Mouse (Mus musculus): Measurements from ENCODE around the gene Ppil6. TPM values are rescaled to one million over a fixed set of nuclear protein-coding genes. Genes with fewer than 3 reads are reported as not detected.

The Ppil6 gene
- 2.5 TPM for polyA plus RNA-seq (2014; fragmentation: Illumina TruSeq; extraction: RNeasy Lipid Tissue Mini Kit (QIAGEN cat#74804); ENCODE audit: low replicate concordance)

DNA sequence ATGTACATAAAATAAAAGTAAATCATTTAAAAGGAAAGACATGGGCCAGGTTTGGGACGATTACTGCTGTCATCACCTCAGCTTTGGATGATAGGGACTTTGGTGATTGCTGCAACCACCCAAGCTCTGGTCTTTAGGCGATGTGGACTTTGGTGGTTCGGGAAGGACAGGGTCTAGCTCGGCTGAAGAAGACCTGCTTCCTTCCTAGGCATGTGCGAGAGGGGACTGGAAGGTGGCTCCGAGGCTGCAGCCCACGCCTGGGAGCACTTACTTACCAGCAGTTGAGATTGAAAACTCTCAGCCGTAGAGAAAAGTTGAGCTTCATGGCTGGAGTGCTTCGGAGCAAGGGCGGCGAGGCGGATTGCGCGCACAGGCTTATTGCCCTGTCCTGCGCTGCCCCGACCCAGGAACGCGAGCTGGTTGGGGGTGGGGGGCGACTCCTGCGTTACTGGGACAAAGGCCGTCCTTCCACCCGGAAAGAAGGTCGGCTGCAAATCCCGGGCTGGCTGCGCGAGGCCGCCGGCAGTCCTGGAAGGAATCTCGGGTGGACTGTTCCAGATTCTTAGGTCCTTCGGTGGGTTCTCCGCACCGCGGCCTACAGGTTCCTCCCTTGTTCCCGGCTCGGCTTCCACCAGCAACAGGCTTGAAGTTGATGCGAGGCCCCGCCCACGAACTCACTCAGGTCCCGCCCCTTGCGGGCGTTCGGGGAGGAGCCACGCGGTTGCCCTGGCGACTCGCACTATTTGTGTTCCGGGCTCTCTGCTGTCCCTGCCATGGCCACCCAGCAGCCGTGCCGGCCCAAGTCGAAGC, at the start of gene Ppil6, which contains the start of gene Smpd2:
TSS of gene Ppil6 (plus strand) at position 732 of the 810 bp plus-strand sequence.
TSS of gene Smpd2 (minus strand) at position 662 of the 810 bp plus-strand sequence.

DNA sequence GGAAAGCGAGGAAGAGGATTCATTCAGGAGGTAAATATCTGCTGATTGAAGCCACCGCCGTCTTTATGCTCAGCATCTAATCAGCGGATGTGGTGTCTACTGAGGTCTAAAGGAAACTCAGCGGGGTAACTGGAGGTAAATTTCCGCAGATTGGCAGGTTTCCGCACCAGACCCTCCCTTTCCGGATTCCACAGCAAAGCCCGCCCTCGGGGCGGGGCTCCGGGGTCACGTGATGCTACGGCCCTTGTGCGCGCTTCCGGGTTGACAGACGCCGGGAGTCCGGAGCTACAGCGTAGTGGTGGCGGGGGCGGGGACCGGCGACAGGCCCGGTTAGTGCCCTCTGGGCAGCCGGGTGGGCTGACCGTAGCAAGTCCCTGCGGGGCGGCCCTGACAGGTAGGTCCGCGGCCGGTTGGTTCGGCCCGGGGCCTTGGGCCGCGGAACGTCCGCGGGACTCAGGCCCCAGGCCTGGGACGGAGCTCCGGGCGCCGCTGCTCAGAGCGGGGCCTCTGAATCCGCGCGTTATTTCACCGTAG, 40.0 kb upstream of the Ppil6 start, which contains the start of gene Zbtb24:
TSS of gene Zbtb24 (plus strand) at position 247 of the 534 bp plus-strand sequence.

DNA sequence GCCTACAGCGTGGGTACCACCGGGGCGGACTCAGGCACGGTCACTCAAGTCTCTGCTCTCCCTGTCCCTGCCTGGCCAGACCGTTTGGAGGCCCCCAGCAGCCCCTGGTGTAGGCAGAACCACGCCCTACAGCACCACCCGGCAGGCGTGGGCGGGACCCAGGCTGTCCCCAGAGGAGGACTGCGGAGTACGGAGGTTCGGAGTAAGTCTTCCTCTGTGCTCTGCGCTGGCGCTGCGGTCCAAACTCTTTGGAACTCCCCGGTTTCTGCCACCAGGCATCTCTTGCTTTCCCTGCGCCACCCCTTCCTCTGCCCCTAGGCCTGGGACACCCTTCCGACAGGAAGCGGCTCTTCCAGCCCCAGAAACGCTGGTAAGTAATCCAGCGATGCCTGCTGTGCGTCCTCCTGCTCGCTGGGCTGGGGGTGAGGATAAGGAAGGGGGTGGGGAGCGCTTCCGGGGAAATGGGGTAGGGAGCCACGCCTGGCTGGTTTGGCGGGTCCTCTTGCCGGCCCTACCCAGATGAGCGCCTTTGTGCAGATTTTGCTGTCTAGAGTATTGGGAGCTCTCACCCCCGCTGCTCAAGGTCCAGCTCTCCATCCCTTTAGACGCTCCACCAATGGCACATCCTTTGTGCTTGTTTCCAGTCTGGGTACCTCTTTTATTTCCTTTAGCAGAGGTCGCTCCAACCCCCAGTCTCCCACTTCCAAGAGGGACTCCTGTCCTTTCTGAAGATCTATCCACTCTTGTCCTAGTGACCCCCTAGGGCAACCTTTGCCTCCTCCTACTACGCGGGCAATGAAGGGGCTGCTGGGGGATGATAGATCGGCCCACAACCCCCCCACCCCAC, 13.8 kb upstream of the Ppil6 start, which contains the start of gene Mical1:
TSS of gene Mical1 (plus strand) at position 144 of the 847 bp plus-strand sequence.

DNA sequence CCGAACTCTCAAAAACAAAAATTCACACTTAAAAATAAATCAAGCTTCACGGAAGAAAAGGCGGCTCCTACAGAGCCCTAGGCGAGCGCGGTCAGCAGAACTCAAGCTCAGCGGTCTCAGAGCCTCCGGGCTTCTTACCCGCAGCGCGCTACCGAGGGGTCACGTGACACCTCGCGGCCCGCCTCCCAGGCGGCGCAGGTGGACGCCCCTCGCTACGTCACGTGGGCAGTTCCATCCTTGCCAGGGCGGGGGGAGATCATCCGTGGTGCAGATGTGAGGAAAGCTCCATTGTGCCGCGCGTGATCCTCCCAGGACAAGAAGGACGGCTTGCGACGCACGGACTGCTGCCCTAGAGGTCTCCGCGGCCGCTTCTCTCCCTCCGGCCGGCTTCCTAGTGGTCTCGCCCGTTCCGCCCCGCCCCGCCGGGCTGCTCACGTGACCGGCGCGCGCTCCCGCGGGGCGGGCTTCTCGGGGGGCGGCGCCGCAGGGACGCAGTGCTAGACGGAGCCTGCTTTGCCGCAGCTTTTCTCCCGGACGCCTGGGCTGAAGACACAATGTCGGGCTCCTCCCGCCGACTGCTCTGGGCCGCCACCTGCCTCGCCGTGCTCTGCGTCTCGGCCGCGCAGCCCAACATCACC, 28.9 kb downstream of the Ppil6 start, which contains the start of gene Cd164:
TSS of gene Cd164 (plus strand) at position 434 of the 638 bp plus-strand sequence.

Other genes starting within 250 kb of the Ppil6 start
- 13.9 TPM for gene Fig4, start 187.2 kb upstream of the Ppil6 start, polyA plus RNA-seq (2014; fragmentation: Illumina TruSeq; extraction: RNeasy Lipid Tissue Mini Kit (QIAGEN cat#74804); ENCODE audit: low replicate concordance)
- 0.04 TPM for gene Ak9, start 186.5 kb upstream of the Ppil6 start, polyA plus RNA-seq (2014; fragmentation: Illumina TruSeq; extraction: RNeasy Lipid Tissue Mini Kit (QIAGEN cat#74804); ENCODE audit: low replicate concordance)
- 11.7 TPM for gene Zbtb24, start 40.1 kb upstream of the Ppil6 start, polyA plus RNA-seq (2014; fragmentation: Illumina TruSeq; extraction: RNeasy Lipid Tissue Mini Kit (QIAGEN cat#74804); ENCODE audit: low replicate concordance)
- 10.6 TPM for gene Mical1, start 14.1 kb upstream of the Ppil6 start, polyA plus RNA-seq (2014; fragmentation: Illumina TruSeq; extraction: RNeasy Lipid Tissue Mini Kit (QIAGEN cat#74804); ENCODE audit: low replicate concordance)
- gene Smpd2, start 70 bp upstream of the Ppil6 start, polyA plus RNA-seq (2014; fragmentation: Illumina TruSeq; extraction: RNeasy Lipid Tissue Mini Kit (QIAGEN cat#74804); ENCODE audit: low replicate concordance): 2.6 TPM
- 606 TPM for gene Cd164, start 29.0 kb downstream of the Ppil6 start, polyA plus RNA-seq (2014; fragmentation: Illumina TruSeq; extraction: RNeasy Lipid Tissue Mini Kit (QIAGEN cat#74804); ENCODE audit: low replicate concordance)
- 0.97 TPM for gene Ccdc162, start 226.2 kb downstream of the Ppil6 start, polyA plus RNA-seq (2014; fragmentation: Illumina TruSeq; extraction: RNeasy Lipid Tissue Mini Kit (QIAGEN cat#74804); ENCODE audit: low replicate concordance)